Mouse (Mus musculus) liver, postnatal 0 days (tissue): ENCODE measurements around the gene Nsun2. TPM values are rescaled to one million over a fixed set of nuclear protein-coding genes. Genes with fewer than 3 reads are reported as not detected.

Experiments used
- ATAC-seq: fragments of 200-750 bp; cut with Nextera tagmentation; 2 replicates; pipeline ENCODE4 v1.8.0; 2017; ENCODE audit warnings: mild to moderate bottlenecking, moderate library complexity
- DNase-seq: peaks from one replicate; pipeline ENCODE4 v3.0.0-alpha.2; 2016
- H3K27ac ChIP-seq: fragments of 300-500 bp; sonication (generic); 2 replicates; pipeline ENCODE4 v1.5.1; 2014; ENCODE audit warnings: antibody characterized with exemption, moderate library complexity, mild to moderate bottlenecking, low read depth
- H3K27me3 ChIP-seq: fragments of 300-500 bp; sonication (generic); 2 replicates; pipeline ENCODE4 v1.6.1; 2014; ENCODE audit warnings: low read length, control low read depth, mixed read lengths; ENCODE audit not compliant: insufficient read depth
- H3K36me3 ChIP-seq: fragments of 300-500 bp; sonication (generic); replicated peaks from 2 replicates; pipeline ENCODE4 v1.6.1; 2014; ENCODE audit warnings: mild to moderate bottlenecking, control low read depth, low read length, moderate library complexity, mixed read lengths; ENCODE audit not compliant: insufficient read depth
- H3K4me1 ChIP-seq: fragments of 300-500 bp; sonication (generic); 2 replicates; pipeline ENCODE4 v1.6.1; 2014; ENCODE audit warnings: antibody characterized with exemption, mild to moderate bottlenecking, control low read depth; ENCODE audit not compliant: insufficient read depth
- H3K4me2 ChIP-seq: fragments of 300-500 bp; sonication (generic); 2 replicates; pipeline ENCODE4 v1.6.1; 2014; ENCODE audit warnings: low read depth, mild to moderate bottlenecking, low read length, moderate library complexity, mixed read lengths
- H3K4me3 ChIP-seq: fragments of 300-500 bp; sonication (generic); 2 replicates; pipeline ENCODE4 v1.5.1; 2014; ENCODE audit warnings: low read depth, low read length
- H3K9ac ChIP-seq: fragments of 300-500 bp; sonication (generic); replicated peaks from 2 replicates; pipeline ENCODE4 v1.6.1; 2014; ENCODE audit warnings: mild to moderate bottlenecking, moderate library complexity
- H3K9me3 ChIP-seq: fragments of 300-500 bp; sonication (generic); 2 replicates; pipeline ENCODE4 v1.6.1; 2016; ENCODE audit warnings: mild to moderate bottlenecking, control low read depth, low read length, mixed read lengths
- CTCF ChIP-seq: sonication (generic); IDR thresholded peaks from 2 replicates; pipeline ENCODE4 v1.5.1; 2016; ENCODE audit warnings: antibody characterized with exemption, low read depth
- EP300 ChIP-seq: IDR thresholded peaks from 2 replicates; pipeline ENCODE4 v1.6.1; 2016; ENCODE audit warnings: antibody characterized with exemption, low read depth, mild to moderate bottlenecking
- WGBS: fragments of 180-500 bp; shearing (Covaris S2); extraction: QIAGEN DNeasy Blood & Tissue Kit; methylation state at CpG from one replicate; pipeline ENCODE4 v1.1.7; 2014; ENCODE audit not compliant: insufficient replicate concordance; 5-methylcytosine and 5-hydroxymethylcytosine counted together
- polyA plus RNA-seq: library from polyadenylated mRNA; unstranded; fragments of >200 nt; fragmentation: Nextera tagmentation; extraction: Ambion mirVana; gene quantifications from 2 replicates; pipeline ENCODE4 v1.2.1, GENCODE M21; 2015

The Nsun2 gene
- polyA plus RNA-seq, 1 experiment from 2014 or later, result 47.5 TPM

- H3K4me3 ChIP-seq, result no peak overlapping the region
- WGBS, result 48% methylated on average over 3 of the region's 3 CpGs
- no peak overlapping the region for H3K9ac ChIP-seq
- H3K9me3 ChIP-seq, result no peaks in the 10 kb centered on the region
- no peak for DNase-seq
- TF ChIP-seq EP300 (no peak), CTCF (no peak)
- H3K4me2 ChIP-seq, result no peak overlapping the region
- H3K36me3 ChIP-seq, result no peaks in the 10 kb centered on the region
- H3K4me1 ChIP-seq, result 0 out of 2 replicates have a peak, but pooled peaks cover 2% of the 10 kb centered on the region
- no peak overlapping the region for H3K27ac ChIP-seq
- no peaks in the 10 kb centered on the region for H3K27me3 ChIP-seq
- no peak for ATAC-seq
Measured at GRCm38 (mm10) chr13:69587849-69588248, 54.3 kb downstream of the Nsun2 start.

GRCm38 (mm10) chr13:69588263-69588662, 54.7 kb downstream of the Nsun2 start:
- H3K4me3 ChIP-seq, result no peak overlapping the region
- H3K4me2 ChIP-seq, result no peak overlapping the region
- no peak for DNase-seq
- 0 out of 2 replicates have a peak, but pooled peaks cover 2% of the 10 kb centered on the region for H3K4me1 ChIP-seq
- H3K27me3 ChIP-seq, result no peaks in the 10 kb centered on the region
- no peak for TF ChIP-seq CTCF
- no peak for TF ChIP-seq EP300
- WGBS, result 64% methylated on average over 6 of the region's 6 CpGs
- H3K9ac ChIP-seq, result no peak overlapping the region
- H3K9me3 ChIP-seq, result no peaks in the 10 kb centered on the region
- no peak overlapping the region for H3K27ac ChIP-seq
- H3K36me3 ChIP-seq, result no peaks in the 10 kb centered on the region
- peak; percentile 70 for ATAC-seq

- Histone ChIP-seq H3K4me2 (no peak overlapping the region), H3K36me3 (no peaks in the 10 kb centered on the region), H3K27me3 (no peaks in the 10 kb centered on the region), H3K4me1 (0 out of 2 replicates have a peak, but pooled peaks cover 2% of the 10 kb centered on the region), H3K27ac (no peak overlapping the region), H3K9ac (no peak overlapping the region), H3K9me3 (no peaks in the 10 kb centered on the region), H3K4me3 (no peak overlapping the region)
- no peak for TF ChIP-seq EP300
- TF ChIP-seq CTCF, result no peak
- 91% methylated on average over 5 of the region's 5 CpGs for WGBS
- ATAC-seq, result no peak
- DNase-seq, result no peak
Measured at GRCm38 (mm10) chr13:69591338-69591737, 57.8 kb downstream of the Nsun2 start.

- TF ChIP-seq CTCF (no peak), EP300 (no peak)
- WGBS, result 79% methylated on average over 8 of the region's 8 CpGs
- Histone ChIP-seq H3K4me2 (no peak overlapping the region), H3K4me1 (0 out of 2 replicates have a peak, but pooled peaks cover 2% of the 10 kb centered on the region), H3K4me3 (no peak overlapping the region), H3K27ac (no peak overlapping the region), H3K36me3 (no peaks in the 10 kb centered on the region), H3K9ac (no peak overlapping the region), H3K27me3 (no peaks in the 10 kb centered on the region), H3K9me3 (no peaks in the 10 kb centered on the region)
- DNase-seq, result no peak
- no peak for ATAC-seq
Measured at GRCm38 (mm10) chr13:69592226-69592625, 58.7 kb downstream of the Nsun2 start.

- no peaks in the 10 kb centered on the region for H3K9me3 ChIP-seq
- no peaks in the 10 kb centered on the region for H3K36me3 ChIP-seq
- no peak overlapping the region for H3K27ac ChIP-seq
- 0 out of 2 replicates have a peak, but pooled peaks cover under 1% of the 10 kb centered on the region for H3K4me1 ChIP-seq
- TF ChIP-seq EP300 (no peak), CTCF (no peak)
- H3K4me2 ChIP-seq, result no peak overlapping the region
- H3K4me3 ChIP-seq, result no peak overlapping the region
- ATAC-seq, result no peak
- H3K27me3 ChIP-seq, result no peaks in the 10 kb centered on the region
- H3K9ac ChIP-seq, result no peak overlapping the region
- DNase-seq, result no peak
- 70% methylated on average over 8 of the region's 8 CpGs for WGBS
Measured at GRCm38 (mm10) chr13:69593453-69593852, 59.9 kb downstream of the Nsun2 start.

- H3K4me2 ChIP-seq, result no peak overlapping the region
- no peaks in the 10 kb centered on the region for H3K4me1 ChIP-seq
- no peaks in the 10 kb centered on the region for H3K27me3 ChIP-seq
- TF ChIP-seq CTCF, result no peak
- no peak for TF ChIP-seq EP300
- no peaks in the 10 kb centered on the region for H3K36me3 ChIP-seq
- H3K9me3 ChIP-seq, result no peaks in the 10 kb centered on the region
- H3K27ac ChIP-seq, result no peak overlapping the region
- 62% methylated on average over 7 of the region's 7 CpGs for WGBS
- H3K4me3 ChIP-seq, result no peak overlapping the region
- H3K9ac ChIP-seq, result no peak overlapping the region
- ATAC-seq (no peak), DNase-seq (no peak)
Measured at GRCm38 (mm10) chr13:69594577-69595256, 61.2 kb downstream of the Nsun2 start.
